Mouse (Mus musculus) limb, embryonic 10.5 days (tissue): ENCODE results near the gene Zfp780b. TPM values are rescaled to one million over a fixed set of nuclear protein-coding genes. Genes with fewer than 3 reads are reported as not detected.
A peak's percentile ranks its signal among the peaks of the same experiment; 100 is the strongest.
"Not testable (repeated sequence)": the region's sequence is repeated elsewhere in the genome, so short reads cannot be mapped to it uniquely, and the experiment has no call there.

Source experiments
- DNase-seq: peaks from one replicate; pipeline ENCODE4 v3.0.0-alpha.2; 2017; ENCODE audit warnings: low spot score
- H3K27ac ChIP-seq: fragments of 300-500 bp; sonication (generic); 2 replicates; pipeline ENCODE4 v1.5.1; 2016; ENCODE audit warnings: mild to moderate bottlenecking
- H3K27me3 ChIP-seq: fragments of 300-500 bp; sonication (generic); 2 replicates; pipeline ENCODE4 v1.6.1; 2016; ENCODE audit warnings: low read depth, mild to moderate bottlenecking; ENCODE audit not compliant: poor library complexity, severe bottlenecking
- H3K36me3 ChIP-seq: fragments of 300-500 bp; sonication (generic); 2 replicates; pipeline ENCODE4 v1.6.1; 2016; ENCODE audit warnings: mild to moderate bottlenecking, moderate library complexity
- H3K4me1 ChIP-seq: fragments of 300-500 bp; sonication (generic); 2 replicates; pipeline ENCODE4 v1.6.1; 2016
- H3K4me3 ChIP-seq: fragments of 300-500 bp; sonication (generic); 2 replicates; pipeline ENCODE4 v1.5.1; 2016; ENCODE audit warnings: mild to moderate bottlenecking, moderate library complexity
- H3K9me3 ChIP-seq: fragments of 300-500 bp; sonication (generic); replicated peaks from 2 replicates; pipeline ENCODE4 v1.6.1; 2016; ENCODE audit warnings: mild to moderate bottlenecking
- WGBS: fragments of 180-500 bp; shearing (Covaris S2); methylation state at CpG from one replicate; pipeline ENCODE4 v1.1.7; 2016; 5-methylcytosine and 5-hydroxymethylcytosine counted together
- polyA plus RNA-seq: library from polyadenylated mRNA; unstranded; fragments of >200 nt; fragmentation: Nextera tagmentation; extraction: Ambion mirVana; gene quantifications from 2 replicates; pipeline ENCODE4 v1.2.1, GENCODE M21; 2016

The Zfp780b gene
- polyA plus RNA-seq, result 20.2 and 23.6 TPM in 2 replicates

GRCm38 (mm10) chr7:27978683-27979528 lies at the start of gene Zfp780b:
Zfp780b (minus strand) TSS chr7:27979171.
- Histone ChIP-seq H3K4me3 (peak within 1 kb of the TSS; percentile 81), H3K9me3 (0 out of 2 replicates have a peak, but pooled peaks cover 2% of the 10 kb centered on the region), H3K27me3 (no peaks in the 10 kb centered on the region), H3K36me3 (peaks cover 23% of the 10 kb centered on the region), H3K27ac (peak within 1 kb of the TSS; percentile 82), H3K4me1 (peaks cover 10% of the 10 kb centered on the region)
- under 1% methylated on average over 29 of the region's 29 CpGs for WGBS
- DNase-seq, result peak; percentile 89

DNA sequence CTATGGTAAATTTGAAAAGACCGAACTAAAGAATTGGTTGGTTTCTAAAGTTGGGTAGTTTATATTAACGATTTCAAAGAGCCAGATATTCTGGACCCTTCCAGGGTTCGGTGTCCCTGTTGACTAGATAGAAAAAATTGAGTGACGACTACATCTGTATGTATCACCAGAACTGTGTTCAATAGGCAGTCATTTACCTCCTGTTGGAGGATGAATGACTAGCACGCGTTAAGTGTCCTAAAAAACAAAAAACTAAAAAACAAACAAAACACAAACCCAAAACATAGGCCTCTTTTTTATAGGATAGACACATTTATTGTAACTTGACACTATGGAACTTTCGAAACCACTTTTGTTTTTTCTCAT lies 35.5 kb upstream of the Zfp780b start:
- Histone ChIP-seq H3K9me3 (no peaks in the 10 kb centered on the region), H3K36me3 (peaks cover 26% of the 10 kb centered on the region), H3K4me3 (peak overlapping the region; percentile 82), H3K4me1 (peaks cover 11% of the 10 kb centered on the region), H3K27me3 (no peaks in the 10 kb centered on the region), H3K27ac (peak overlapping the region; percentile 85)
- 31% methylated on average over 7 of the region's 7 CpGs for WGBS
- no peak for DNase-seq

DNA sequence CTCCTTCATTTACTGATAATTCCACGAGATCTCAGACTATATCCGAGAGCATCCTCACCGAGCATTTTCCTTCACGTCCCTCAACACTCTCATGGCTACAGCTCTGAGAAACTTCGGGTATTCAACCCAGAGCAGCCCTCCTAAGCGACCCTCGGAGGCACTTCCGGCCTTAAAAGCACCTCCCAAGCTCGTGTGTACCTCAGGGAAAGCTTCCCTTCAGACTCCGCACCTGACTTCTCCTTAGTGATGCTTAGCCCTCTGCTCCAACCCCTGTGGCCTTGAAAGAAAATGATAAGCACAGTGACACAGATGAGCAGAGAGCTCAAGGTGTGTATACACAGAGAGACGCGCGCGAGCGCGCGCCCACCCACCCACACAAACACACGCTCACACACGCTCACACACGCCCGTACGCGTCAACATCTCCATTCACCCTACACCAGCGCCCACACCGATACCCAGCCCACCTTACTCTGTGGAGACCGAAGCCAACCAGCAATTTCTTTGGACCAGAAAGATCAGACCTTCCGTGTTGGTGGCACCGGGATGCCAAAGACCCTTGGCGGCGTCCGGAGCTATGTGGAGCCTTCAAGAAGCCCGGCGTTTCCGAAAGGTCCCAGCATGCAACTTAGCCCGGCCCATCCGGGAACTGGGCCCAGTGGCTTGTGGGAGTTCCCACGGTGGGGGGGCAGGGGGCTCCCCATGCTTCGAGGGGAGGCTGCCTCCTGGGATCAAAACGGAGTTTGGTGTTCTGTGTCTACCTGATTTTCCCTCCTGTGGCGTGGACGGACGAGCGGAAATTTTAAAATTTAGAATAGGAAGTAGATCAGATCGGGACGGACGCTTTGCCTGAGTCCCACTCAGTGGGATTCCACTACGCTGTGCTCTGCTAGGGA lies 34.8 kb upstream of the Zfp780b start, which contains the start of gene Zfp850:
Zfp850 (minus strand) TSS at position 567 of the 896 bp plus-strand sequence.
- DNase-seq, result peak; percentile 89
- Histone ChIP-seq H3K9me3 (no peaks in the 10 kb centered on the region), H3K27me3 (no peaks in the 10 kb centered on the region), H3K4me1 (peaks cover 11% of the 10 kb centered on the region), H3K27ac (peak within 1 kb of the TSS; percentile 85), H3K4me3 (peak within 1 kb of the TSS; percentile 82), H3K36me3 (peaks cover 32% of the 10 kb centered on the region)
- WGBS, result under 1% methylated on average over 47 of the region's 47 CpGs

- Histone ChIP-seq H3K9me3 (no peaks in the 10 kb centered on the region), H3K4me1 (peaks cover 11% of the 10 kb centered on the region), H3K36me3 (peaks cover 63% of the 10 kb centered on the region), H3K27ac (no peak overlapping the region), H3K27me3 (no peaks in the 10 kb centered on the region), H3K4me3 (no peak overlapping the region)
- DNase-seq, result no peak
- WGBS, result 96% methylated on average over 3 of the region's 3 CpGs
Measured at GRCm38 (mm10) chr7:28010271-28010670, 31.3 kb upstream of the Zfp780b start.

- H3K4me3 ChIP-seq, result no peak overlapping the region
- DNase-seq, result no peak
- no peak overlapping the region for H3K27ac ChIP-seq
- peaks cover 10% of the 10 kb centered on the region for H3K4me1 ChIP-seq
- WGBS, result 84% methylated on average over 2 of the region's 2 CpGs
- H3K27me3 ChIP-seq, result no peaks in the 10 kb centered on the region
- peaks cover 27% of the 10 kb centered on the region for H3K36me3 ChIP-seq
- peaks cover 22% of the 10 kb centered on the region; the same call in 1 of the 2 replicates for H3K9me3 ChIP-seq
Measured at GRCm38 (mm10) chr7:27982197-27982596, 3.2 kb upstream of the Zfp780b start.

GRCm38 (mm10) chr7:27949451-27949850 lies 29.5 kb downstream of the Zfp780b start:
- not testable (repeated sequence) for H3K27ac ChIP-seq, H3K27me3 ChIP-seq, H3K36me3 ChIP-seq, H3K4me1 ChIP-seq, H3K9me3 ChIP-seq, DNase-seq, H3K4me3 ChIP-seq
- 91% methylated on average over 13 of the region's 13 CpGs for WGBS

GRCm38 (mm10) chr7:27941869-27942268 lies 37.1 kb downstream of the Zfp780b start:
- not testable (repeated sequence) for H3K27ac ChIP-seq, H3K4me1 ChIP-seq, H3K27me3 ChIP-seq, H3K9me3 ChIP-seq, H3K4me3 ChIP-seq, H3K36me3 ChIP-seq
- WGBS, result 57% methylated on average over 6 of the region's 7 CpGs
- DNase-seq, result peak; percentile 17

DNA sequence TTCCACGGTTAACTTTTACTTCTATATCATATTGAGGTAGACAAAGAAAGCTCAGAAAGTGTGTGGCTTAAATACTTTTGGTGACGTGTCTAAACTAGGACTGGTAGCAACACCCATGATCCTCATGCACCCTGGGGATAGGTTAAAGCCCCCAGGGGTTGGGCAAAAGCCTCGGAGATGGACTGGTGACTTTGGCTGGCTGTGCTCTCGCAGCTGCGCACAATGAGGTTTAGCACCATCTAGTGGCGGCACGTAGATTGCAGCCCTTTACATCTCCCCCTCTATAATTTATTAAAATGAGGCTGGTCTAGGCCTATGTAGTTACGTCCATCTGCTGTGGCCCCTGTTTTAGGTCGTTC lies 45.2 kb downstream of the Zfp780b start:
- DNase-seq, H3K4me3 ChIP-seq, H3K4me1 ChIP-seq, H3K36me3 ChIP-seq, H3K27me3 ChIP-seq, H3K27ac ChIP-seq, H3K9me3 ChIP-seq: not testable (repeated sequence)
- WGBS, result 29% methylated on average over 1 of the region's 9 CpGs

DNA sequence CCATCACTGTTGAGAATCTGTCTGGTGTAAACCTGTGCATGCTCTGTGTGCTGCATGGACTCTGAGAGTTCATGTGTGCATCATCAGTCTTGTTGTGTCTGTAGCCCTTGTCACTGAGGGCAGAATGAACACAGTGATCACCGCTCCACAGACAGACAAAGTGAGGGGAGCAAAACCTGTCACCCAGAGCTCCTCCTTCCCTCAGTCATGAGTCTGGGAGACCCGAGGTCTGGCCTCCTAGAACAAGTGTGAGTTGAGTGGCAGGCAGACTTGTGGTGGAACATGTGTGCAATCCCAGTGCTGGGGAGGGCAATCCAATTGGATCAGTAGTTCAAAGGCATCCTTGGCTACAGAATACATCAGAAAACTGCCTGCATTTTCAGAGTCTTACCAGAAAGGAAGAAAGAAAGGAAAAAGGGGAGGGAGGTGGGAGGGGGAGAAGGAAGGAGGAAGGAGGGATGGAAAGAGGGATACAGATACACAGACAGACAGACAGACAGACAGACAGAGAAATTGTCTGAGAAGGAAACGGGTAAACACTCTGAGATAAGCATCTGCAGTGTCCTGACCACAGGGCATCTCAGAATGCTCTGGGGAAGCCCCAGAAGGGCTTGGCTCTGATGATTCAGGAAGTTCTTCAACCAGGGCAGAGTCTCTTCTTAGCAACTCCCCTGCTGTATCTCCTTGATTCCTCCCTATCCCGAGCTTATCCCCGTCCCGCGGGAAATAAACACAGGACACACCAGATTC lies 45.7 kb downstream of the Zfp780b start:
- Histone ChIP-seq H3K9me3 (no peaks in the 10 kb centered on the region), H3K27ac (no peak overlapping the region), H3K4me3 (peak overlapping the region; percentile 20; the same call in 1 of the 2 replicates), H3K27me3 (no peaks in the 10 kb centered on the region), H3K36me3 (no peaks in the 10 kb centered on the region), H3K4me1 (peaks cover 10% of the 10 kb centered on the region)
- DNase-seq, result no peak
- WGBS, result 32% methylated on average over 7 of the region's 7 CpGs

DNA sequence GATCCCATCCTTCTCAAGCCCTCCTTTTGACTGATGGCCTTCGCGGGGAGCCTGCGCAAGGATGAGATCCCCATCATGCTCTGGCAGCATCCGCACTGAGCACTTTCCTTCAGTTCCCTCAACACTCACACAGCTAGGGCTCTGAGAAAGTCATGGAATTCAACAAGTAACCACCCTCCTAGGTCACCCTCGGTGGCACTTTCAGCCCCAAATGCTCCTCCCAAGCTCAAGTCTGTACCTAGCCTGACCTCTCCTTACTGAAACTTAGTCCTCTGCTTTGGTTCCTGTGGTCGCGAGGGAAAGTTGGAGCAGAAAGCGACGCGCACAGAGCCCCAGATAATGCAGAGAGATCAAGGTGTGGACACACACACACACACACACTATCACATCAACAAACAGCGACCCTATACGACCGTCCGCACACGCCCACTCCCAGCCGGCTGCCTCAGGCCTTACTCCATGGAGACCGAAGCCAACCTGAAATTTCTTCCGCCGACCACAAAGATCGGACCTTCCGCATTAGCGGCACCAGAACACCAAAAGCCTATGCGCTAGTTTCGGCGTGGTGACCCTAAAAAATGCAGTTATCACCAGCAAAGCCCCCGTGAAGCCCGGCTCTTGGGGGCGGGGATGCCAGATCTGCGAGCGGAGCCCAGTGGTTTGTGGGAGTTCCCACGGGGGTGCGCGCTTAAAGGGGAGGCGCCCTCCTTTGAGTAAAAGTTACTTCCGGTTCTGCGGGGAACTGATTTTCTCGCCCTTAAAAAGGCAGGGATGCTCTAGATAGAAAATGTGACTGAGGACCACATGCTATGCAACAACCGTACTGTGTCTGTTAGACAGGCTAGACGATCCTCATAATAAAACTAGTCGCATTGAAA lies 49.9 kb downstream of the Zfp780b start, which contains the start of gene Zfp974:
Zfp974 (minus strand) TSS at position 643 of the 878 bp plus-strand sequence.
- peaks cover 12% of the 10 kb centered on the region for H3K36me3 ChIP-seq
- peaks cover 11% of the 10 kb centered on the region for H3K4me1 ChIP-seq
- no peaks in the 10 kb centered on the region for H3K27me3 ChIP-seq
- WGBS, result 6% methylated on average over 40 of the region's 40 CpGs
- peak; percentile 76 for DNase-seq
- H3K4me3 ChIP-seq, result peak within 1 kb of the TSS; percentile 78
- no peaks in the 10 kb centered on the region for H3K9me3 ChIP-seq
- peak within 1 kb of the TSS; percentile 85 for H3K27ac ChIP-seq

DNA sequence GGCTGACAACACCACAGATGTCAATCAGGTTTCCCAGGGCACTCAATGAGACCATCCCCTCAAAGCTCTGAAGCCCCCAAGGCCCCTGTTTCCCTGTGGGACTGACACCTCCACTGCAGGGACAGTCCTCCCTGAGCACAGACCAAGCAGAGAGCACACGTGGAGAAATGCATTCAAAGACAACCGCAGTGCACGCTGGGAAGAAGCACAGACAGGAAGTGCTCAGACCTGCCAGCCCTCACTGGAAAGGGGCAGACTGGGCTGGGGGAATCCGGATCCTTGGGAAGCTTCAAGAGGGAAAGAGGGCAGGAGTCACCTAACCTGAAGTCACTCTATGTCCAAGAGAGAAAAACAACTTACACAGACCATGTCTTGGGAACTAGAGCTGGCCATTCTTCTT lies 51.9 kb downstream of the Zfp780b start:
- DNase-seq, result not testable (repeated sequence)
- WGBS, result 44% methylated on average over 4 of the region's 4 CpGs

DNA sequence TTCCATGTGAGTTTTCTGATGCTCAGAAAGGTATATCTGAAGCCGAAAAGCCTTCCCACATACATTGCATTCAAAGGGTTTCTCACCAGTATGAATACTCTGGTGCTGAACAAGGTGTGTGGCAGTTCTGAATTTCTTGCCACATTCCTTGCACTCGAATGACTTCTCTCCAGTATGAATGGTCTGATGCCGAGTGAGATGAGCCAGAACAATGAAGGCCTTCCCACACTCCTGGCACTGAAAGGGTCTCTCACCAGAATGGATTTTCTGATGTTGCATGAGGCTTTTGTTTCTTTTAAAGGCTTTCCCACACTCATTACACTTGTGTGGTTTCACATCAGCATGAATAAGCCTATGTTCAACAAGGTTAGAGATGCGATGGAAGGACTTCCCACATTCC lies 68.0 kb downstream of the Zfp780b start:
- H3K4me3 ChIP-seq, H3K27me3 ChIP-seq, H3K4me1 ChIP-seq, H3K27ac ChIP-seq, DNase-seq, H3K9me3 ChIP-seq: not testable (repeated sequence)
- peaks cover 34% of the 10 kb centered on the region for H3K36me3 ChIP-seq
- WGBS, result 89% methylated on average over 3 of the region's 4 CpGs

More for the DNA sequence above, 51.9 kb downstream of the Zfp780b start:
- H3K4me3 ChIP-seq, H3K27me3 ChIP-seq, H3K9me3 ChIP-seq, H3K4me1 ChIP-seq, H3K27ac ChIP-seq: not testable (repeated sequence)
- H3K36me3 ChIP-seq, result peaks cover 14% of the 10 kb centered on the region
